Mouse (Mus musculus): ENCODE data around the gene Phactr1. TPM values are rescaled to one million over a fixed set of nuclear protein-coding genes. Genes with fewer than 3 reads are reported as not detected.

Gene Phactr1
- total RNA-seq, 2 experiments from 2014 or later = 453 to 512 TPM

DNA sequence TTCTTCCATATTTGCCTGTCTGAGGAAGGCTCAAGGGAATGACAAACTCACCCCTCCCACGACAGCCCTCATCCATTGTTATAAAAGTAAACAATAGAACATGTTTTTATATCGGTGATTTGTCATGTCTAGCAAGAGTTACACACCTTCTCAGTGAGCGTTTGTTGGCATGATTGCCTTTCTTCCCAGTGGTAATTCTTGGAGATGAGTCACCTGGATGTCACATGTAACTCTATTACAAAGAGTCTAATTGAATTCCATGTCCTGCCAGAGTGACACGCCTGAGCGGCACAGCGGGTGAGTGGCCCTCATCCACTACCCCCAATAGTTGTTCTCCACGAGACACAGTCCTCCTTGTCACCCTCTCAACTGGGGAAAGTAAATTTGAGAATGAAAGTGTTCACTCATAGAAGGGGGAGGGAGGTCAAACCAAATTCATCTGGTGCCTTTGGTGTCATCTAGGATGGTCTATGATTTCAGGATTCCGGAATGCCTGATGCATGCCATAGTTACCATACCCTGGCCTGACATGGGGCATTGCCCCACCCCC, 388.4 kb downstream of the Phactr1 start:
- H3K4me3 ChIP-seq = no peak overlapping the region
- no peak overlapping the region for H3K27ac ChIP-seq
- TF ChIP-seq CTCF (IDR thresholded peaks at IDR 0.05) = no peak
- DNase-seq (ENCODE audit: extremely low spot score in 1 of 2, low spot score in 2 of 2) = no peak
- intact Hi-C loops (cut with DNase I) = no loop called here

DNA sequence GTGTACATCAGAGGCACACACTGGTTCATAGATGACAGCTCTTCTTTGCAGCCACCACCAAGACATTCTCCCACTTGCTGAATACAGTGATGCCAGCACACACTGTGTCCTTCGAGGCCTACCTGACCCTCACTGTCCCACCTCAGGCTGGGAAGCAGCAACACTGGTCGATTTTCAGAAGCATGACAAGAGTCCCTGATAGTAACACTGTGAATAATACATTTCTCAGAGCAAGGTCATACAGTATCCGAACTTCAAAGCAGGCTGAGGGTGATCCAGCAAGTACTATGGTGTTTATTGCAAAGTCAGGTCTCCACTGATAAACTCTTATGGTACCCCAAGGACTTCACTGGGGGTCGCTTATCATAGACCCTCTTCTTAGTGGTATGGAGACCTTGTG, 390.1 kb downstream of the Phactr1 start:
- intact Hi-C loops (cut with DNase I) = no loop called here

DNA sequence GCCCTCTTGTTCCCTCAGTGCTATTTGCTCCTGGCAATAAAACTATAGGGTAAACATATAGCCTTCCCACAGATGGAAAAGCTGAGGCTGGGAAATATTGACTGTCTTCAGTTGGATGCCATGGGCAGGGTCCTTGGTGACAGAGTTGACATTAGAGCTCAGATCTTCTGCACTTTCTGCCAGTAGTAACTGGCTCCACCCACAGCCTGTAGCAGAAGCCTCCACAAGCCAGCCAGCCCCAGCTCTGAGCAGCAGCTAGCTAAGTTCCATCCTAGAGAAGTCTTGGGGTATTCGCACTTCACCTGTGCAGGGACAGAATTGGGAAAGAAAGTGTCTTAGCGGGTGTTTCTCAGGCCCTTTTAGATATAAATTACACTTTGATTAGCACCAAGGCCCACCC, 390.5 kb downstream of the Phactr1 start:
- H3K4me3 ChIP-seq = no peak overlapping the region
- TF ChIP-seq CTCF (IDR thresholded peaks at IDR 0.05) = no peak
- intact Hi-C loops (cut with DNase I) = no loop called here
- no peak for DNase-seq (ENCODE audit: extremely low spot score in 1 of 2, low spot score in 2 of 2)
- H3K27ac ChIP-seq = no peak overlapping the region

More for the DNA sequence above, 390.1 kb downstream of the Phactr1 start:
- Histone ChIP-seq H3K4me3 (no peak overlapping the region), H3K27ac (peak overlapping the region; percentile 36; the same call in 1 of the 2 replicates)
- DNase-seq (ENCODE audit: extremely low spot score in 1 of 2, low spot score in 2 of 2) = no peak
- no peak for TF ChIP-seq CTCF (IDR thresholded peaks at IDR 0.05)

DNA sequence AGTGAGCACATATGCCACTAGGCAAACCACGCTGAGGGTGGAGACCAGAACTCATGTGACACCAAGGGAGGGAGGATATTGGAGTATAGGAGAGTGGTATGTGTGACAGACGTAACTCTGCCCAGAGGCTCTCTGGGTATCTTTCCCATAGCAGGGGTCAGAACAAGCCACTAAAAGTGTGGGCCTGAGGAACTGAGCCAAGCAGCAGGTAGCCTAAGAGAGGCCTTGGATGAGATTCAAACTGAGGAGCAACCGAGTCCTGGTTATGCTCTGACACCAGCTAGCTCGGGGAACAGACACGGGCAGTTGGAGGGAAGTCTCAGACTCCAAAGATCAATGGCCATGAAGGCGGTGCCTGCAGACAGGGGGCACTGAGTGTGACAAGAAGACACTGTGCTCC, 395.0 kb downstream of the Phactr1 start:
- no peak for DNase-seq (ENCODE audit: extremely low spot score in 1 of 2, low spot score in 2 of 2)
- H3K27ac ChIP-seq = no peak overlapping the region
- intact Hi-C loops (cut with DNase I) = no loop called here
- TF ChIP-seq CTCF (IDR thresholded peaks at IDR 0.05) = no peak
- H3K4me3 ChIP-seq = no peak overlapping the region

DNA sequence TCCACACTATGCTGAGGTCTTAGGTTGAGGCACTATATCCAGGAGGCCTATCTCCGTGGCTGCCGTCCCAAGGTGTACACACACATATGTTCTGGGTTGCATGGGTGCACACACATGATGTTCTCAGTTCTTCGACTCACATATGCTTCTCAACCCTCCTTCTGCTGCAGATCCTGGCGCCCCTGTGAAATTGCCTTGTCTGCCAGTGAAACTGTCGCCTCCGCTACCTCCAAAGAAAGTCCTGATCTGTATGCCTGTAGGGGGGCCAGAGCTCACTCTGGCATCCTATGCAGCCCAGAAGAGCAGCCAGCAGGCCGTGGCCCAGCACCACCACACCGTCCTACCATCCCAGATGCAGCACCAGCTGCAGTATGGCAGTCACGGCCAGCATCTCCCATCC, 397.1 kb downstream of the Phactr1 start:
- Histone ChIP-seq H3K27ac (no peak overlapping the region), H3K4me3 (no peak overlapping the region)
- intact Hi-C loops (cut with DNase I) = no loop called here
- no peak for TF ChIP-seq CTCF (IDR thresholded peaks at IDR 0.05)
- DNase-seq (ENCODE audit: extremely low spot score in 1 of 2, low spot score in 2 of 2) = no peak

DNA sequence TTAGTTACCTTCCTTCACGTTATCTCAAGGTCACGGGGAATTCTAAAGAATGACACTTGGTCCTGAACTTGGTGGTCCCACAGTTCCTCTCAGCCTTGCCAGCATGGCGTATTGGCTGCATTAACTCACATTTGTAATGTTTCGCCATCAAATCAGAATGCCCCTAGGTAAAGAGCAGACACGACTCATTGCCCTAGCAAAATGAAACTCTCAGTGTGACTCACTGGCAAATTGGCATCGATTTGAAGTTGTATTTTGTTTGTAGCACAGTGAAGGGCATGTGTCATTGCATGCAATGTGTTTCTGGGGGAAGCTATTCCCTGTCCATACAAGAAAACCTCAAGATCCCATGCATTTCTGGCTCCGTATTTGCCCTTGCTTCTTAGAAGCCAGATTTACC, 404.8 kb downstream of the Phactr1 start:
- intact Hi-C loops (cut with DNase I) = no loop called here
- Histone ChIP-seq H3K27ac (no peak overlapping the region), H3K4me3 (no peak overlapping the region)
- TF ChIP-seq CTCF (IDR thresholded peaks at IDR 0.05) = no peak
- no peak for DNase-seq (ENCODE audit: extremely low spot score in 1 of 2, low spot score in 2 of 2)

DNA sequence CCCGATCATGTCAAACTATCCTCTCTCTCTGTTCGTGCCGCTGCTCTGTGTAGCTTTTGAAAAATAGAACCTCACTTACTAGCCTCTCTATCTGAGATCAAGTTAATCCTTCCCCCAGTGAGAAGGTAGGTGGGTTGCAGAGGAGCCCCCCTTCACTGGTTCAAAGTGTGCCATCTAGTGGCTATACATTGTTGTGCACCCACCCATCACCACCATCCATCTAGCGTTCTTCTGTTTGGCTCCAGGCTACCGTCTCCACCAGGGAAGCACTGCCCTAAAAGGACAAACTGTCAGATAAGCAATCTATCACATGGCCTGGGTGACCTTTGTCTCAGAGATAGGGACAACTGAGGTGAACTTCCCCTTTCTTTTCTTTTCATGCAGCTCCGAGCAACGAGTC, 413.9 kb downstream of the Phactr1 start:
- peak in 1 of 2 experiments; percentile 44 for DNase-seq (ENCODE audit: extremely low spot score in 1 of 2, low spot score in 2 of 2)
- Histone ChIP-seq H3K4me3 (no peak overlapping the region), H3K27ac (no peak overlapping the region)
- TF ChIP-seq CTCF (IDR thresholded peaks at IDR 0.05) = peak; percentile 80
- intact Hi-C loops (cut with DNase I) = loop anchor here (5.0 kb wide), 2 partner anchors 177 to 257 kb away; no protein-coding TSS in a partner anchor

DNA sequence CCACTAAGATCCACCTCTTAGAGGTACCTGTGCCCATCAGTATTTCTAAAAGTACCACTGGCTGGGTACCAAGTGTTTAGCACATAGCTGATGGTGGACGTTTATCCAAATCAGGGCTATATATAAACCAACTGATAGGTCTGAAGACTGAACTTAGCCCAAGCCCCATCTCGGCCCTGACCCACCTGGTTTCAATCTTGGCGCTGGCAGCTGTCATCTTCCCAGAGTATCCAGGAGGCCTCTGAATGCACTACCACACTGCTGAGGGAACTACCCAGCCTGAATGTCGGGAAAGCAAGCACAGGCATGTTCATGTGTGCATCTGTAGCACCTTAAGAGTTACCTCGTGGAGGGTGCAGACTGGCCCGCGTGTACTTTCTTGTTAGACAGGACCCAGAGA, 422.5 kb downstream of the Phactr1 start:
- intact Hi-C loops (cut with DNase I) = no loop called here
- no peak for DNase-seq (ENCODE audit: extremely low spot score in 1 of 2, low spot score in 2 of 2)
- Histone ChIP-seq H3K27ac (no peak overlapping the region), H3K4me3 (no peak overlapping the region)
- TF ChIP-seq CTCF (IDR thresholded peaks at IDR 0.05) = no peak

DNA sequence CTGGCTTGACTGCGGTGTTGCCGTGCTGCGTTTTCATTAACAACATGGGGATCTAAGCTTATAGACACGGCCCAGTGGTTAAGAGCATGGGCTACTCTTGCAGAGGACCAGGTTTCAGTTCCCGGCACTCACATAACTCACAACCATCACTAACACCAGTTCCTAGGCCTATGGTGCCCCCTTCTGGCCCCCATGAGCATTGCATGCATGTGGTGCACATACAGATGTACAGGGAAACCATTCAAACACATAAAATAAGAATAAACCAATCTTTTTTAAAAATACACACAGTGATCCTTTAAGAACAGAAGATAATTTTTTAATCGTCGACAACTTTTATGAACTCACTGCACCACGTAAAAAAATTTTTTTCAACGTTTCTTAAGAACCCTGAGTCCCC, 424.1 kb downstream of the Phactr1 start:
- intact Hi-C loops (cut with DNase I) = no loop called here
- peak; percentile 35 for TF ChIP-seq CTCF (IDR thresholded peaks at IDR 0.05)
- no peak overlapping the region for H3K4me3 ChIP-seq
- no peak overlapping the region for H3K27ac ChIP-seq
- no peak for DNase-seq (ENCODE audit: extremely low spot score in 1 of 2, low spot score in 2 of 2)

DNA sequence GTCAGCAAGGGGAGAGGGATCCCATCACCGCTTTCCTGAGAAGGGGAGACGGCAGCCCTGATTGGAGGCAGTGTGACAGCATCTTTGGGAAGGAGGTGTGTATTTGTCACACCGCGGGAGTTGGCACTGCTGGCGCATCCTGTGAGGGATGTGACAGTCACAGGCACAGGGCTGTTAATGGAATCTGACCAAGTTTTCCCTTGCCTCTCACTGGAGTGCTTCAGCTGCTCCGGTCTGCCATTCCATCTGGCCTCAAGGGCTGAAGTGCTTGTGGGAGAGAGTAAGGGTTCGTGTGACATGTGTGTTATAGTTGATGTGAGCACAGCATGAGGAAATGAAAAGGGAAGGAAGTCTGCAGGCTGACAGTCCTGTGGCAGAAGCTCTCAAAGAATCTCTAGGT, 431.9 kb downstream of the Phactr1 start:
- TF ChIP-seq CTCF (IDR thresholded peaks at IDR 0.05) = no peak
- Histone ChIP-seq H3K4me3 (no peak overlapping the region), H3K27ac (peak overlapping the region; percentile 40; the same call in 1 of the 2 replicates)
- peak; percentile 46 to 62 for DNase-seq (ENCODE audit: extremely low spot score in 1 of 2, low spot score in 2 of 2)
- intact Hi-C loops (cut with DNase I) = no loop called here

DNA sequence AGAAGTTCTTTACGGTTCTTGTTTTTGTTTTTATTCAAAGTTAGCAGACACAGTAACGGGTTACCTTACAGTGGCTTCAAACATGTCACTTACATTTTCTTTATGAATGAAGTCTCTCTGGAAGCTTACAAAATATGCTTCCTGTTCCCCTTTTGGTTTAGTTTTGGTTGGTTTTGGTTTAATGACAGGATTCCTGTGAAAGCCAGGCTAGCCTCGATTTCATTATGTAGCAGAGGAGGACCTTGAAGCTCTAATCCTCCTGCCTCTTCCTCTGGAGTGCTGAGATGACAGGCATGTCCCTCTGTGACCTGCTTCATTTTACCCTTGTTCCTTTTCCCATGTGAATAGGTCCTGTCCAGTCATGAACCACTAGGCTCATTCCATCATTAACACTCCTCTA, 432.3 kb downstream of the Phactr1 start:
- DNase-seq (ENCODE audit: extremely low spot score in 1 of 2, low spot score in 2 of 2) = no peak
- Histone ChIP-seq H3K4me3 (no peak overlapping the region), H3K27ac (no peak overlapping the region)
- intact Hi-C loops (cut with DNase I) = no loop called here
- no peak for TF ChIP-seq CTCF (IDR thresholded peaks at IDR 0.05)

DNA sequence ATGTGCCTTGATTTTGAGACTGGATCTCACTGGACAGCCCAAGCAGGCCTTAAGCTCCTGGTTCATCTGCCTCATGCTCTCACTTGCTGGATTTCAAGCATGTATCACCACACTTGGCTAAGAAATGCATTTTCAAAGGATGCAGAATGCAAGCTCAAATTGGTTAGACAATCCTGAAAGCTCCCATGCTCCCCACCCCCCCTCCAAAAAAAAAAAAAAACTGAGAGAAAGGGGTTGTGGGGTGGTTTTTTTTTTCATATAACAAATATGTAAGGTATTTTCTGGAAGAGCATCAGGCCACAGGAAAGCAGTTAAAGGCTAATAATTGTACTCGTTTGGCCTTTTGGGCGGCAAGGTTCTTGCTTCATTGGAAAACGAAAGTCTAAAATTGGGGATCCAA, 432.7 kb downstream of the Phactr1 start:
- no peak overlapping the region for H3K27ac ChIP-seq
- no peak overlapping the region for H3K4me3 ChIP-seq

DNA sequence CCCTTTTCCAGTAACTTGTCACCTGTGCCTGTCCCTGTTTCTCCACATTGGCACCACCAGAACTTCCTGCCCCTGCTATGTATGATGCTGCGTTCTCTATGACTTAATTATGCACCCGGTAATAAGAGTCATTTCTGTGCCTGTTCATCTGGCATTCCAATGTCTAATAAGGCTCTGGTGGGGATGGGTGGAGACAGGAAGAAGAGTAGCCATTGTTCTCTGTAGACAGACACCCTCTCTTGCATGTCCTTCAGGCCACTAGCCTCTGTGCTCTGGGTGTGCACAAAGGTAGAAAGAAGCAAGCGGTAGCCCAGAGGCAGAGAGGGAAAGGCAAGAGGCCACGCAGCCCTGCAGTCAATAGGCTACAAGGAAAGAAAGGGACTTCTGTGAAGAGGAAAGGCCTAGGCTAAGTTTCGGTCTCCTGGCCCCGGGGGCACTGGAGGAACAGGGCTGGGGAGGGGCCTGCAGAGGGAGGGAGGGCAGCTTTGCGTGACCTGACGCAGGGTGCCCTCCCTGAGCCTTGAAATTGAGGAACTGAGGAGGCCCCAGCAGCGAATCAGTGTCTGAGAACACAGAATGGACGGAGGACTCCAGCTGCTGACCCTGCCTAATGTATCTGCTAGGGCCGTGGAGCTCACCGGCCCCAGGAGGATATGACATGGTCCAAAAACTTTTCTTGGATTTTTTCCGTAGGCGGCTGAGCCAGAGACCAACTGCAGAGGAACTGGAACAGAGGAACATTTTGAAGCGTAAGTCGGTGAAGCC, 442.1 kb downstream of the Phactr1 start:
- H3K27ac ChIP-seq = no peak overlapping the region
- TF ChIP-seq CTCF (IDR thresholded peaks at IDR 0.05) = no peak
- no peak for DNase-seq (ENCODE audit: extremely low spot score in 1 of 2, low spot score in 2 of 2)
- no peak overlapping the region for H3K4me3 ChIP-seq
- intact Hi-C loops (cut with DNase I) = no loop called here

More for the DNA sequence above, 432.7 kb downstream of the Phactr1 start:
- intact Hi-C loops (cut with DNase I) = no loop called here
- DNase-seq (ENCODE audit: extremely low spot score in 1 of 2, low spot score in 2 of 2) = no peak
- TF ChIP-seq CTCF (IDR thresholded peaks at IDR 0.05) = no peak
